Mouse (Mus musculus): Measurements from ENCODE around the gene Alox8.

DNA sequence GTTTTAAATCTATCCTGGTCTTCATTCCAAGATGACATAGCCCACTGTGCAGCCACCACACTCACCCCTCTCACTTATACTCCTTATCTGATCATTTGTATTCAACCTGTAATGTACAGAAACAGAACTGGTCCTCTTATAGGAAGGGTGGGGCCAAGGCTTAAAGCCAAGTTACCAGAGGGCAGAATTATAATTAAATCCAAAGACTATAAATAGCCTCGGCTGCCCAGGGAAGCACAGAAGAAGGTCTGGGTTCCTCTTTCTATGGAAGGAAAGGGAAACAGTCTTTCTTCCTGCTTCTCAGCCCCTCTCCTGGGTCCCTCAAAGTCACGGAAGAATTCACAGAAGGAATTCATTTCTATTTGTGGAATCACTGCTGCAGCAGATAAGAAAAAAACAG lies 48.0 kb upstream of the Alox8 start:
- TF ChIP-seq CTCF (IDR thresholded peaks at IDR 0.05; ENCODE audit: extremely low read depth, insufficient read length, insufficient replicate concordance, low read depth, low read length) = no peak
- TF ChIP-seq POLR2A (IDR thresholded peaks at IDR 0.05; ENCODE audit: low read depth, low read length) = no peak
